Mouse (Mus musculus): ENCODE data around the gene Lpgat1.

Gene Lpgat1

DNA sequence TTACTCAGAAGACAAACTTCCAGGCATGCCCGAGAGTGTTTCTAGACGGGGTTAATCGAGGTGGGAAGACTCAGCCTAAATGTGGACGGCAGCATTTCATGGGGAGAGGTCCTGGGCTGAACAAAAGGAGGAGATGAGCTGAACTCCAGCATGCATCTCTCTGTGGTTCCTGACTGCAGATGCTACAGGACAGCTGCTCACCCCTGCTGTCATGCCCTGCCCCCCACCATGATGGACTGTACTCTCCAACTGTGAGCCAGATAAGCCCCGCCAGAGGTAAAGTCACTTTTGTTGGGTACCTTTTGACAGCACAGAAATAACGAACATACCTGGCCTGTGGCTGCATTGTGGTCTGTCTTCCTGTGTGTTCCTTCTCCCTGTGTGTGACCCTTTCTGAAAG is 88.2 kb downstream of the Lpgat1 start:
- DNase-seq (ENCODE audit: low read depth, low spot score): no peak

DNA sequence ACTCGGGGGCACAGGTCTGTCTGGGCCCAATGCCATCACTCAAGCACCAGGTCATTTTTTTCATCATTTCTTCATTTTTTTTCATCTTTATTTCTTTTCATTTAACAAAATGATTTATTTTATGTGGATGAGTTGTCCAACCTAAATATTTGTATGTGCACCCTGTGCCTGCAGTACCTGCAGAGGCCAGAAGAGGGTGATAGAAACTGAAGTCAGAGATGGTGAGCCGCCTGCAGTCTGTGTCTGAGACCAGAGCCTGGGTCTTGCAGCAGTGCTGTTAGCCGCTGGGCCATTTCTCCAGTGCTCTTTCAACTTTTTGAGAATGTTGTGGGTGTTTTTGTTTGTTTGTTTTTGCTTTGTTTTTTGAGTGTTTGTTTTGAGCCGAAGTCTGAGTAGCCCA is 89.1 kb downstream of the Lpgat1 start:
- DNase-seq (ENCODE audit: low read depth, low spot score): no peak

DNA sequence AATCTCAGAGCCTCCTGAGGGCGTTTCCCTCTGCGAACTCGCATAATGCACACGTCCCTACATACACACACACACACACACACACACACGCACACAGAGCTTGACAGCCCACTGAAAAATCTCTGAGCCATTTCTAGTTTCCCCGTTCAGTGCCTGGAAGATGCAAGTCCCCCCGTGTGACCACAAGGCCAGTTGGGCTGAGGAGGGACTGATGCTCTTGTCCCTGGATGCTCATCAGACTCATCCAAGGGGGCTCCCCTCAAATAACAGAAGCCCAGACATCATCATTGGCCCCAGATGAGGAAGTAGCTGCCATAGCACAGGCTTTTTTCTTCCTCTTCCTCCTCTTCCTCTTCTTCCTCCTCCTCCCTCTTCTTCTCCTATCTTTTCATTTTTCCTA is 90.3 kb downstream of the Lpgat1 start:
- DNase-seq (ENCODE audit: low read depth, low spot score): no peak

GRCm38 (mm10) chr1:191808688-191809223 is 91.1 kb downstream of the Lpgat1 start:
- peak; percentile 78 for DNase-seq (ENCODE audit: low read depth, low spot score)

- DNase-seq (ENCODE audit: low read depth, low spot score): no peak
These were observed 94.1 kb downstream of the Lpgat1 start for GRCm38 (mm10) chr1:191811774-191812173.

DNA sequence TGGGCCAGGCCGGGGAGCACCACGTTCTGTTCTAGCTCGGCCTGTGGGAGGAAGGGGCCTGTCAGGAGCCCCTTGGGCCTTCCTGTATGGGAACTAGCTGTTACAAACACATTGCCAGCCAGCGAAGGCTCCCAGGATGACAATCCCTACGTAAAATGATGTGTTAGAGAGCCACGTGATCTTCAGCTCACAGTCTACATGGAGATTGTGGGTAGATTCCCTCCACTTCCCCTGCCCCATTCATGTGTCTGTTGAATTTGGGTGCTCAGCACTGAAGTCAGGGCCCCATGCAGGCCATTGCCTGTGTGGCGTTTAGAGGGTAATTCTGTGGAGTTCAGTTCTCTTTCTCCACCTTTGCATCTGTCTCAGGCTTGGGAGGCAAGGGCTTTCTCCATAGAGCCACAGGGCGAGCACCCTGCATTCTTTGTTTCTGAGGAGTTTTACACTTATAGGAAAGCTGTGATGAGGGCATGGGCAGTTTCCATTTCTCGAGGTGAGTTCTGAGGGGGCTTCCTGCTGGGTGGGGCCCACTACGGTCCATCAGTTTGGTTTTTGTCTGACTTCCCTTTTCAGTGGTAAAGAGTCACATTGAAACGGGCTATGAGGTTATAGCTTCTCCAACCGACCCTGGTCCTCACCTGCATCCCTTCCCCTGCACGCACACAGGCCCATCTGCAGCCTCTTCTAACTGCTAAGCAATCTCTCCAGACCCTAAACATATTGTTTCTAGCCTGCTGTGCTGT is 95.5 kb downstream of the Lpgat1 start:
- DNase-seq (ENCODE audit: low read depth, low spot score): no peak

- DNase-seq (ENCODE audit: low read depth, low spot score): no peak
These were observed 96.6 kb downstream of the Lpgat1 start for GRCm38 (mm10) chr1:191814240-191814639.

DNA sequence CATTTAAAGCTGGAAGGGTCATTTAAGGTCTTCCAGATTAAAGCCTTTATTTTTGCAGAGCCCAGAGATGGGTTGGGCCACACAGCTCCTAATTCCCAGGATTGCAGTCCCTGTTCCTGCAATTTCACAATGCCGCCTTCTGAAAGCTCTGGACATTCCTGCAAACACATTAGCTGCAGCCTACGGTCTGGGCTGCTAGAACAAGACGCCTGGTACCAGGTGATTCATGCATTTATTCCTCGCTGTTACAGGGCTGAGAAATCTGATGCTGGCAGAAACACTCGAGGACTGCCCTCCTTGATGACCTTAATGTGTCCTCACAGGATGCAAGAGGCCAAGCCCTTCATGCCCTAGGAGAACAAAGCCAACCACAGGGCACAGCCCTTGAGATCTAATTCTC is 97.3 kb downstream of the Lpgat1 start:
- DNase-seq (ENCODE audit: low read depth, low spot score): no peak

GRCm38 (mm10) chr1:191816596-191816995 is 99.0 kb downstream of the Lpgat1 start:
- no peak for DNase-seq (ENCODE audit: low read depth, low spot score)

GRCm38 (mm10) chr1:191817418-191818144 is 99.9 kb downstream of the Lpgat1 start:
- no peak for DNase-seq (ENCODE audit: low read depth, low spot score)

DNA sequence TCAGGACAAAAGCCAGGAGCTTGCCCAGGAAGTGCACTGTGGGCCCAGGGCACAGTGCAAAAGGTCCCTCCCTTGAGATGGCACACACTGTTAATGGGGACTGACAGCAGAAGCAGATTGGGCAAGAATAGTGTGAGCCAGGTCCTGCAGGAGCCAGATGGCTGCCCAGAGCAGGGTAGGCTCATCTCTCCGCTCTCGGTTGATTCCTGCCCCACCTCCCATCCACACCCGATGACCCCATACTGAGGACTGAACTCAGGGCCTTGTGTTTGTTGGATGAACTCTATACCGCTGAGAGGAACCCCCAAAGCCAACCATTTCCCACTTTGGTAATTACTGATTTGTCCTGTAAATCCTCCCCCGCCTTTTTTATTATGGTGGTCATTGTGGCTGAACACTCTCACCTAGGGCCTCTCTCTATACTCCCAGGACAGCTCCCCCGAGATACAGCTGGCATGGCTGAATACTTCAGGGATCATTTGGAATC is 100.6 kb downstream of the Lpgat1 start:
- no peak for DNase-seq (ENCODE audit: low read depth, low spot score)

DNA sequence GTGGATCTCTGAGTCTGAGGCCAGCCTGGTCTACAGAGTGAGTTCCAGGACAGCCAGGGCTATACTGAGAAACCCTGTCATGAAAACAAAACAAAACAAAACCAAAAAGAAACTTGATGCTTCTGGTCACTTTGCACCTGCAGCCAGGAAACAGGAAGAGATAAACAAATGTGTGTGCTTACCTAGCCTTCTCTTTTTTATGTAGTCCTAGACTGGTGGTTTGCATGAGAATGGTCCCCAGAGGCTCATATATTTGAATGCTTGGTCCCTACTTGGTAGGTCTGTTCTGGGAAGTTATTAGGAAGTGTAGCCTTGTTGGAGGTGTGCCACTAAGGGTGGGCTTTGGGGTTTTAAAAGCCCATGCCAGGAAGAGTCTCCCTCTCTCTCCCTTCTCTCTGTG is 101.4 kb downstream of the Lpgat1 start:
- no peak for DNase-seq (ENCODE audit: low read depth, low spot score)

GRCm38 (mm10) chr1:191820951-191821325 is 103.3 kb downstream of the Lpgat1 start:
- DNase-seq (ENCODE audit: low read depth, low spot score): no peak

DNA sequence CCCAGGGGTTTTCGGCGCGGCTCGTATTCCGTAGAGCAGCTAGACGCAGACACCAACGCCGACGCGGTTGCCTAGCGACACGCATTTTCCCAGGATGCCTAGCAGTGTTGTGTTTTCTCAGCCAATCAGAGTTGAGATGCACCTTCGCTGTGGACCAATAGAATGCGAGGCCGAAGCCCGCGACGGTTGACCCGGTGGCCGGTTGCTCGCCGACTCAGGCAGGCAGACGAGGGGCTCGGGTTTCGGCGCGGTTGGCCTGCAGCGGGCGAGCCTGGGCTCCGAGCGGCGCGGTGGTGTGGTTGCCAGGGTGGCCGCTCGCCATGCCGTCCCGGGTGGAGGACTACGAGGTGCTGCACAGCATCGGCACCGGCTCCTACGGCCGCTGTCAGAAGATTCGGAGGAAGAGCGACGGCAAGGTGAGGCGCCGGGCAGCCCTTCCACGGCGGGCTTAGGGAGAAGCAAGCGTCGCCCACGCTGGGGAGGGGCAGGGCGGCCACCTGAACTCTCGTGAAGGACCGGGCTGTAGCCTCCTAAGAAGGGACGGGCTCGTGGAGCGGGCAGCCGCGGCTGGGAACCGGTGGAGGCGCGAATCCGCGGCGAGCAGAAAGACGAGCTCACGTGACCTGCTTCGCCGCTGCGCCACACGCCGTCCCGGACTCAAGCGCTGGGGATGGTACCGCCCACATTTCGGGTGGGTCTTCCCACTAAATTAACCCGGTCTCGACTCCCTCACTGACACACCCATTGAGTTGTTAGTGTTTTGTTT is 103.9 kb downstream of the Lpgat1 start, which contains the start of gene Nek2:
Gene Nek2 (plus strand): TSS at position 119 of the 766 bp plus-strand sequence.
- DNase-seq (ENCODE audit: low read depth, low spot score): peak; percentile 95

DNA sequence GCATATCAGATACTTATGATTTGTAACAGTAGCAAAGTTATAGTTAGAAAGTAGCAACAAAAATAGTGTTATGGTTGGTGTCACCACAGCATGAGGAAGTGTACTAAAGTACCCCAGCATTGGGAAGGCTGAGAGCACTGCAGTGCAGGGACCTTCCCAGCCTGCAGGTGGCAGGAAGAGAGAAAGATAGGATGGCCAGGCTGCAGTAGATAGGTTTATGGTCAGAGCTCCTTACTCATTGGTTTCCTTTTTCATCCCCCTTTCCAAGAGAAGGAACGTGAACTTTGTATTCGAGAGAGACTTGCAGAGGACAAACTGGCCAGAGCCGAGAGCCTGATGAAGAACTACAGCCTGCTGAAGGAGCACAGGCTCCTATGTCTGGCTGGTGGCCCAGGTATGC is 111.5 kb downstream of the Lpgat1 start:
- DNase-seq (ENCODE audit: low read depth, low spot score): no peak

DNA sequence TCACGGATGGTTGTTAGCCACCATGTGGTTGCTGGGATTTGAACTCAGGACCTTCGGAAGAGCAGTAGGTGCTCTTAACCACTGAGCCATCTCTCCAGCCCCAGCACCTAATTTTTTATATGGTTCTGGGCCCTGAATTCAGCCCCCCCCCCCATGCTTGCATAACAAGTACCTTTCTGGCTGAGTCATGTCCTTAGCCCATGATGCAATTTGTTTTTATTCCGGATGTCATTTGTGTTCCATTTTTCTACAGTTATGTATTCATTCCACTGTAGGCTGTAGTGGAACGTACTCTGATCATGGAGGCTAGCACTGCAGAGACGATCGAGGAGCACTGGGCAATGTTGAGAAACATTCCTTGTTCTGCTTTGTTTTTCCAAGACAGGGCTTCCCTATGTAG is 115.8 kb downstream of the Lpgat1 start:
- no peak for DNase-seq (ENCODE audit: low read depth, low spot score)
